Mouse (Mus musculus) C2C12 (cell line): ENCODE data around the gene Omp. TPM values are rescaled to one million over a fixed set of nuclear protein-coding genes. Genes with fewer than 3 reads are reported as not detected.
A peak's percentile ranks its signal among the peaks of the same experiment; 100 is the strongest.

Source experiments
- H3K27me3 ChIP-seq: one replicate; pipeline ENCODE4 v1.6.1; 2011; ENCODE audit not compliant: control insufficient read depth, insufficient read depth, insufficient read length
- H3K36me3 ChIP-seq: one replicate; pipeline ENCODE4 v1.6.1; 2011; ENCODE audit not compliant: control insufficient read depth, insufficient read depth
- H3K4me3 ChIP-seq: one replicate; pipeline ENCODE4 v1.5.1; 2011; ENCODE audit warnings: mild to moderate bottlenecking, control low read depth; ENCODE audit not compliant: poor library complexity, insufficient read depth, severe bottlenecking
- H3K79me2 ChIP-seq: one replicate; pipeline ENCODE4 v1.6.1; 2011; ENCODE audit not compliant: control insufficient read depth, insufficient read depth
- H3K79me3 ChIP-seq: one replicate; pipeline ENCODE4 v1.6.1; 2011; ENCODE audit warnings: low read depth, control low read depth
- H3ac ChIP-seq: one replicate; pipeline ENCODE3; 2011; ENCODE audit warnings: low read depth; ENCODE audit not compliant: control insufficient read depth, insufficient read length
- CEBPB ChIP-seq: IDR thresholded peaks from one replicate; pipeline ENCODE4 v1.6.1; 2011; ENCODE audit warnings: low read depth, mild to moderate bottlenecking, control low read depth, moderate library complexity
- CTCF ChIP-seq: IDR thresholded peaks from one replicate; pipeline ENCODE4 v1.5.1; 2011; ENCODE audit not compliant: control insufficient read depth, insufficient read depth, insufficient read length
- FOSL1 ChIP-seq: IDR thresholded peaks from one replicate; pipeline ENCODE4 v1.8.0; 2011; ENCODE audit warnings: mild to moderate bottlenecking, low read length; ENCODE audit not compliant: poor library complexity, insufficient read depth, severe bottlenecking
- MAX ChIP-seq: IDR thresholded peaks from one replicate; pipeline ENCODE4 v1.6.1; 2011; ENCODE audit warnings: mild to moderate bottlenecking, control low read depth
- MYOD1 ChIP-seq: IDR thresholded peaks from one replicate; pipeline ENCODE4 v1.6.1; 2011; ENCODE audit warnings: low read depth; ENCODE audit not compliant: control insufficient read depth, insufficient read length
- MYOG ChIP-seq: IDR thresholded peaks from one replicate; pipeline ENCODE4 v1.6.1; 2011; ENCODE audit not compliant: control insufficient read depth, insufficient read length; ENCODE audit errors: extremely low read depth
- USF1 ChIP-seq: IDR thresholded peaks from one replicate; pipeline ENCODE4 v1.6.1; 2011; ENCODE audit warnings: low read depth, mild to moderate bottlenecking, control low read depth, moderate library complexity
- polyA plus RNA-seq: library from polyadenylated mRNA; unstranded; fragments of >200 nt; fragmentation: generic; extraction: Trizol; gene quantifications from one replicate; pipeline ENCODE4 v1.2.1, GENCODE M21; 2012; ENCODE audit warnings: missing spikeins

Gene Omp
- polyA plus RNA-seq, 1 experiment: 0.40 TPM

DNA sequence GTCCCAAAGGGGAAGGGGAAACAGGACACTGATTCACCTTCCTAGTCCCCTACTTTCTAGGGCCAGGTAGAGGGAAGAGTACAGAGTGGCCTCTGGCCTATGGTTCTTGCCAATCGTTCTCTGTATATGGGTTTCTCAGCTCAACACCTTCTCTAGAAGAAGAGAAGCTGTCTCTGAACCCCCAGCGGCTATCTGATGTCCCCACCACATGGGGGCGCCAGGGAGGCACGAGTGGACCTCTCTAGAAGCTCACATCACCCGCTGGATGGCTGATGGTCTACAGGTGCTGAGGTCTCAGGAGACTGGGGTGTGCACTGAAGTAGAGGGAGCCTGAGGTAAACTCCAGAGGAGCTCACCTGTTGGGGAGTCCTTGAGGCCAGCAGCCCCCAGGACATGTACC, 19.8 kb downstream of the Omp start:
- peaks cover 30% of the 10 kb centered on the region for H3K27me3 ChIP-seq
- no peaks in the 10 kb centered on the region for H3K36me3 ChIP-seq
- TF ChIP-seq USF1: no peak
- no peaks in the 10 kb centered on the region for H3K79me2 ChIP-seq
- no peaks in the 10 kb centered on the region for H3K79me3 ChIP-seq
- no peak overlapping the region for H3ac ChIP-seq
- no peak overlapping the region for H3K4me3 ChIP-seq

DNA sequence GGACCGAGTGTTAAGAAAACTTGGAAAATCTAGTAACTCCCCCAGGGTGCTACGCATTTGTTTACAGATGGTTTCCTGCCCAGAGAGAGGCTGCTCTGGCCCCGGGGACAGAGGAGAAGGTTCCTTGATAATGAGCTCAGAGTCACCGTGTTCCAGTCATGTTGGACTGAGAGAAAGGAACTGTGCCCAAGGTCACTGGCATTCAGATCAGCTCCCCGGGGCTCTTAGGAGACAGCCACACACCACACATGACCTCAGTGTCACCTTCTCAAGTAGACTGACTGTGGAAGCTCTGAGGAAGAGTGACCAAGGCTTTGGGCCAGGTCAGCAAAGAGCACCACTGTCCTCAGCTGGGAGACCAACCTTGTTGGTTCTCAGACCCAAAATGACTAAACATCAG, 20.6 kb downstream of the Omp start:
- no peaks in the 10 kb centered on the region for H3K79me3 ChIP-seq
- no peak overlapping the region for H3K4me3 ChIP-seq
- no peak for TF ChIP-seq USF1
- TF ChIP-seq FOSL1: no peak
- H3K79me2 ChIP-seq: no peaks in the 10 kb centered on the region
- no peak overlapping the region for H3ac ChIP-seq
- H3K36me3 ChIP-seq: no peaks in the 10 kb centered on the region
- H3K27me3 ChIP-seq: peaks cover 24% of the 10 kb centered on the region

DNA sequence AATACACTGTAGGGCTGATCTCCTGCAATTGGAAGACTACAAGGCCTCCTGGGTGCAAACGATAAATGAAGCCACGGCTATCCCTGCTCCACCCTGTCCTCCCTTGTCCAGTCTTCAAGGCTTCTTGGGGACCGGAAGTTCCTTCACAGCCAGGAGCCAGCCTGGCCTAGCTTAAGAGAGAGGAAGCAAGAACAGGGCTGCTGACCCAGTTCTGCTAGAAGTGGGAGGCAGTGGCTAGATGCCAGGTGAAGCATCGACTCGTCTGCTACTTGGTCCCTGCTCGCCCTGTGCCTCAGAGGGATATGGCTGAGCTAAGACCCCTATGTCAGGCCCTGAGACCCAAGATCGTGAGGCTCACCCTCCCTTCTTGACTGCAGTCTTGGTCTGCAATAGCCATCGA, 23.6 kb downstream of the Omp start:
- TF ChIP-seq MYOD1: no peak
- no peak for TF ChIP-seq CEBPB
- TF ChIP-seq FOSL1: no peak
- TF ChIP-seq MYOG: no peak
- TF ChIP-seq USF1: no peak
- TF ChIP-seq CTCF: no peak
- no peak for TF ChIP-seq MAX
- Histone ChIP-seq H3K36me3 (no peaks in the 10 kb centered on the region), H3K4me3 (no peak overlapping the region), H3ac (no peak overlapping the region), H3K79me2 (no peaks in the 10 kb centered on the region), H3K27me3 (peaks cover 10% of the 10 kb centered on the region), H3K79me3 (no peaks in the 10 kb centered on the region)

DNA sequence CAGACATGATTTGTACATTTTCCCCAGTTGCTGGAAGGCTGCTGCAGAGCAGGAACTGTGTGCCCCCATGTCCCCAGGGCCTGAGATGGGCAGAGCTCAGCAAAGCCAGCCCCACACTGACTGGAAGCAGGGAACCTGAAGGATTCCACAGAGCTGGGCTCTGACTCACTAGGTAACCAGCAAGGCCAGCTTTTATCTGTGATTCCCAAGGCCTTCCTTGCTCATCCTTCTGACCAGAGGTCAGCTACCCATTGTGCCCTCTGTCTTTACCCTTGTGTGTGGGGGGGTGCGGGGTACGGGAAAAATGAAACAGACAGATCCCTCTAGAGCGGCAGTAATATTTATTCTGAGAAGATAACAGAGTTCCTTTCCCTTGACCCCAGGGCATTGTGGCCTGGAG, 24.1 kb downstream of the Omp start:
- Histone ChIP-seq H3ac (no peak overlapping the region), H3K79me3 (no peaks in the 10 kb centered on the region), H3K79me2 (no peaks in the 10 kb centered on the region), H3K4me3 (no peak overlapping the region), H3K27me3 (peaks cover 10% of the 10 kb centered on the region), H3K36me3 (no peaks in the 10 kb centered on the region)
- TF ChIP-seq MAX: no peak
- no peak for TF ChIP-seq USF1
- TF ChIP-seq FOSL1: no peak
- TF ChIP-seq MYOG: no peak
- TF ChIP-seq CTCF: no peak
- no peak for TF ChIP-seq CEBPB
- no peak for TF ChIP-seq MYOD1

DNA sequence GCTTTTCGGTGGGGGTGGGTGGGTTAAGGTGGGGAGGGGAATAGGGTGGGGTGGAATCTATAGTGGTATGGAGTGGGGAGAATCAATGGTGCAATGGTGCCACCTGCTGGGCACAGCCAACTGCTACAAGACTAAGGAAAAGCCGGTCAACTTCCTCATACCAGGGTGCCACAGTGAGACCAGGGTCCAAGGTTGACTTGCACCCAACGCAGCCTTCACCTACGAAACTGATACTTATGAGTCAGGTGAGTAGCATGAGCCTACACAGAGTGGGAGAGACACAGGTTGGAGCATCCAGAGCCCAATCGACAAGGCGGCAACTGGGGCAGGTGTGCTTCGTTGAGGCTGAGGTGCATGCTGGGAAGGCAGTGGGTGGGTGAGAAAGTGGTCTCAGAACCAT, 25.0 kb downstream of the Omp start:
- H3K79me3 ChIP-seq: no peaks in the 10 kb centered on the region
- H3K36me3 ChIP-seq: no peaks in the 10 kb centered on the region
- H3K4me3 ChIP-seq: no peak overlapping the region
- TF ChIP-seq CTCF (peak; percentile 50), FOSL1 (no peak)
- no peak overlapping the region for H3ac ChIP-seq
- no peaks in the 10 kb centered on the region for H3K79me2 ChIP-seq
- H3K27me3 ChIP-seq: peaks cover 9% of the 10 kb centered on the region

DNA sequence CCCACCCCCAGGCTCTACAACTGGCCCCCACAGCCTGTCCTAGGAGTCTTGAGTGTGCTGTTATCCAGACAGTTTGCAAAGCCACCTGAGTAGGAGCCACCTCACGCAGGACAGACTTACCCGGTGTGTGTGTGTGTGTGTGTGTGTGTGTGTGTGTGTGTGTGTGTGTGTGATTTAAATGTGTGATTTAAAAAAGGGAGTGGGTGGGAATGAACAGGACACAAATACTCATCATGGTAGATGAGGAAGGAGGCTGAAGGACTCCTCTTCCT, 25.4 kb downstream of the Omp start:
- peaks cover 5% of the 10 kb centered on the region for H3K27me3 ChIP-seq
- no peak overlapping the region for H3K4me3 ChIP-seq

DNA sequence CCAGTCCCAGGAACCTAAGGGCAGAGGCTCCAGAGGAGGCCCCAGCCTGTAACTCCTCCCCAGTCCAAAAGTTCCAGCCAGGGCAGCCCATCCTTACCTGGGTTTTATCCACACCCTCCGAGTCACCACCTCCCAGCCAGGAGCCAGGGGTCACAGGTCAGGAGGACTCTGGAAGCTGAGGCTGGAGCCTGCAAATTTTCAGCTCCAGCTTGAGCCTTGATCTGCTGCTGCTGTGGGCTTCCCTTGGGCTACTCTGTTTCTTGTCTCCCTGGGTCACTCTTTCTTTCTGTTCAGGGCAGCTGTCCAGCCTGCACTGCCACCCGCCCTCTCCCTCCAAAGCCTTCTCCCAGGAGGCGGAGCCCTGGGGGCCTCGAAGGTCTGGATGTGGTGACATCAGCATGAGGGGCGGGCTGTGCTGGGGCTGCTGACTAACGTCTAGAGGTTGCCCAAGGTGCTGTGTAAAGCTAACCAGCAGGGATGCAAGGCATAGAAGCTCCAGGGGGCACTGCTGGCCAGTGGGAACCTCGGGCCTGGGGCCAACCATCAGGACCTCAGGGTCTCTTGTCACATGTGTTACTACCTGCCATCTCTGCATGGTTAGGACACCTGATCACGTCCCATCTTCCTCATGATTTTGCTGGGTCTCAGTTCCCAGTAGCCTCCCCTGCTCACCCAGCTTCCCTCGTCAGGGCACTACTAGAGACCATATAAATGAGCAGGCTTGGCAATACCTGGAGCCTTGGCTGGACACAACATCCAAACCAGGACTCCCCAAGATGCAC, 25.9 kb downstream of the Omp start, which contains the start of gene Myo7a:
Gene Myo7a, minus strand, starts transcription at position 346 of the 782 bp plus-strand sequence.
- H3K27me3 ChIP-seq: no peaks in the 10 kb centered on the region
- TF ChIP-seq USF1: no peak
- no peak for TF ChIP-seq MAX
- no peak for TF ChIP-seq FOSL1
- no peak for TF ChIP-seq MYOG
- TF ChIP-seq CEBPB: no peak
- no peak for TF ChIP-seq CTCF
- TF ChIP-seq MYOD1: no peak
- H3K79me3 ChIP-seq: no peaks in the 10 kb centered on the region
- no peak within 1 kb of the TSS for H3ac ChIP-seq
- H3K4me3 ChIP-seq: no peak within 1 kb of the TSS
- no peaks in the 10 kb centered on the region for H3K79me2 ChIP-seq
- no peaks in the 10 kb centered on the region for H3K36me3 ChIP-seq

More for the DNA sequence above, 25.4 kb downstream of the Omp start:
- no peak overlapping the region for H3ac ChIP-seq
- no peak for TF ChIP-seq CTCF
- no peak for TF ChIP-seq CEBPB
- no peak for TF ChIP-seq FOSL1
- no peak for TF ChIP-seq MYOG
- TF ChIP-seq MYOD1: no peak
- TF ChIP-seq MAX: no peak
- TF ChIP-seq USF1: no peak
- H3K79me3 ChIP-seq: no peaks in the 10 kb centered on the region
- H3K36me3 ChIP-seq: no peaks in the 10 kb centered on the region
- H3K79me2 ChIP-seq: no peaks in the 10 kb centered on the region
